Mouse (Mus musculus): ENCODE measurements around the gene Maob. TPM values are rescaled to one million over a fixed set of nuclear protein-coding genes. Genes with fewer than 3 reads are reported as not detected.

The Maob gene
- polyA plus RNA-seq, 1 experiment from 2014 or later: 2.5 TPM

GRCm38 (mm10) chrX:16748932-16749331, 68.2 kb downstream of the Maob start:
- H3K4me3 ChIP-seq (replicated peaks): no peak overlapping the region
- WGBS: 56% methylated on average over 1 of the region's 1 CpGs
- H3K36me3 ChIP-seq: no peaks in the 10 kb centered on the region
- ATAC-seq: no peak
- no peaks in the 10 kb centered on the region for H3K27me3 ChIP-seq
- no peak overlapping the region for H3K4me2 ChIP-seq (replicated peaks)
- no peaks in the 10 kb centered on the region for H3K9me3 ChIP-seq
- no peak overlapping the region for H3K27ac ChIP-seq
- no peak overlapping the region for H3K9ac ChIP-seq (replicated peaks)
- H3K4me1 ChIP-seq (replicated peaks): no peaks in the 10 kb centered on the region

GRCm38 (mm10) chrX:16714033-16714432, 103.1 kb downstream of the Maob start:
- no peak overlapping the region for H3K27ac ChIP-seq
- no peaks in the 10 kb centered on the region for H3K27me3 ChIP-seq
- no peak overlapping the region for H3K4me3 ChIP-seq (replicated peaks)
- no peak for ATAC-seq
- H3K9ac ChIP-seq (replicated peaks): no peak overlapping the region
- H3K4me2 ChIP-seq (replicated peaks): no peak overlapping the region
- H3K36me3 ChIP-seq: no peaks in the 10 kb centered on the region
- no peaks in the 10 kb centered on the region for H3K4me1 ChIP-seq (replicated peaks)
- no peaks in the 10 kb centered on the region for H3K9me3 ChIP-seq
- 93% methylated on average over 1 of the region's 1 CpGs for WGBS

GRCm38 (mm10) chrX:16706094-16706493, 111.1 kb downstream of the Maob start:
- WGBS: 86% methylated on average over 1 of the region's 1 CpGs
- no peaks in the 10 kb centered on the region for H3K36me3 ChIP-seq

More at GRCm38 (mm10) chrX:16706094-16706493, 111.1 kb downstream of the Maob start:
- Histone ChIP-seq H3K4me1 (replicated peaks) (no peaks in the 10 kb centered on the region), H3K27ac (no peak overlapping the region), H3K4me3 (replicated peaks) (no peak overlapping the region), H3K9me3 (no peaks in the 10 kb centered on the region), H3K27me3 (no peaks in the 10 kb centered on the region), H3K9ac (replicated peaks) (no peak overlapping the region), H3K4me2 (replicated peaks) (no peak overlapping the region)
- ATAC-seq: no peak

Other genes with a start within 250 kb of the Maob start
- gene Maoa, start 197.7 kb downstream of the Maob start, polyA plus RNA-seq (2015; fragmentation: Nextera tagmentation; extraction: Ambion mirVana): 12.7 and 15.0 TPM in 2 replicates
- 5.9 and 7.3 TPM in 2 replicates for gene Ndp, start 94.4 kb upstream of the Maob start, polyA plus RNA-seq (2015; fragmentation: Nextera tagmentation; extraction: Ambion mirVana)